Comparison of ENCODE assay signal across 26 mouse cellular contexts in the genomic region with DNA sequence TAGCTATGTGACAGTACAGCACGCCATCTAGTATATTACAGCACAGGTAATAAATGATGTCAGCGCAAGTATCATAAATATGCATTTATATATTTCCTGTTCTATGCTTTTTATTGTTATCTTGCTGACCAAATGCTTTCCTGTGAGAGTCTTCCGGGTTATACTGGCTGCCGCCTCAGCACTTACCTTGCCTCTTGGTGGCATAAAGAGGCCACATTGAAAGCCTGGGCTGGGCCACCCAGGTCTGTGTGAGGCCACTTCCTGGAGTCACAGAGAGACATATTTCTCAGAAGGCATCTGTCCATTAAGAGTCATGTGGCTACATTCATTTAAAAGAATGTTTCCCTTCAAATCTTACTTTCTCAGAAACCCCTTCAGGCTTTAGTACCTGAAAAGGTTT.
DNase-seq lines count a peak whose midpoint lies in the region; ATAC-seq and TF ChIP-seq lines count a peak whose summit lies in the region.
"Had no signal": no experiment of that assay in that cellular context is flagged by ENCODE, and none has a peak within 500 bp of the region (broad histone marks: within the 10 kb centered on the region; RNA-seq: fewer than 3 reads in every experiment).

No protein-coding gene starts in this region.

- no peak overlapping the region for H3K27ac ChIP-seq in liver, embryonic 11.5 days (ENCODE audit: low read depth, low read length)
- peak overlapping the region; percentile 28; the same call in 1 of the 2 replicates for H3K27ac ChIP-seq in intestine, postnatal 0 days (ENCODE audit: low read depth, low read length)
- H3K27ac ChIP-seq: embryonic facial prominence, embryonic 13.5 days; embryonic facial prominence, embryonic 15.5 days; forebrain, embryonic 10.5 days; forebrain, embryonic 12.5 days had no signal

- no peak overlapping the region for H3K4me3 ChIP-seq in liver, embryonic 11.5 days (ENCODE audit: low read depth, low read length)
- no peak overlapping the region for H3K4me3 ChIP-seq in intestine, postnatal 0 days (ENCODE audit: low read depth, low read length)
- H3K4me3 ChIP-seq: embryonic facial prominence, embryonic 13.5 days; embryonic facial prominence, embryonic 15.5 days; erythroblast, embryonic 14.5 days; forebrain, embryonic 10.5 days; forebrain, embryonic 12.5 days had no signal

- H3K4me1 ChIP-seq in liver, embryonic 11.5 days (replicated peaks; ENCODE audit: control insufficient read depth, insufficient read depth, low read length): no peaks in the 10 kb centered on the region
- no peaks in the 10 kb centered on the region for H3K4me1 ChIP-seq in intestine, postnatal 0 days (replicated peaks; ENCODE audit: control insufficient read depth, insufficient read depth, low read length)
- H3K4me1 ChIP-seq: embryonic facial prominence, embryonic 13.5 days; embryonic facial prominence, embryonic 15.5 days; forebrain, embryonic 10.5 days; forebrain, embryonic 12.5 days had no signal

- no peaks in the 10 kb centered on the region for H3K36me3 ChIP-seq in liver, embryonic 11.5 days (ENCODE audit: control insufficient read depth, insufficient read depth, low read length)
- no peaks in the 10 kb centered on the region for H3K36me3 ChIP-seq in intestine, postnatal 0 days (ENCODE audit: control insufficient read depth, insufficient read depth)
- H3K36me3 ChIP-seq: embryonic facial prominence, embryonic 13.5 days; embryonic facial prominence, embryonic 15.5 days; forebrain, embryonic 10.5 days; forebrain, embryonic 12.5 days; G1E had no signal

- no peak for ATAC-seq in liver, embryonic 11.5 days (replicated peaks; ENCODE audit: low FRiP score)
- peak; percentile 100 for ATAC-seq in intestine, postnatal 0 days
- ATAC-seq: activated CD4-positive, CD25-positive, alpha-beta regulatory T cell, adult 4 months; CD4-positive, CD25-positive, alpha-beta regulatory T cell, adult 4 months; forebrain, embryonic 14.5 days; forebrain, embryonic 16.5 days; Patski had no signal

- no peak overlapping the region for H3K4me2 ChIP-seq in liver, embryonic 11.5 days
- H3K4me2 ChIP-seq in intestine, postnatal 0 days (replicated peaks; ENCODE audit: low read depth): no peak overlapping the region
- H3K4me2 ChIP-seq: embryonic facial prominence, embryonic 13.5 days; embryonic facial prominence, embryonic 15.5 days; forebrain, embryonic 12.5 days had no signal

- no peak for TF ChIP-seq CTCF in intestine, postnatal 0 days (IDR thresholded peaks at IDR 0.05; ENCODE audit: low read depth)

- 82% methylated on average over 4 of the region's 4 CpGs for WGBS in liver, embryonic 11.5 days
- 50% methylated on average over 4 of the region's 4 CpGs for whole genome bisulfite sequencing in intestine, postnatal 0 days

- no peaks in the 10 kb centered on the region for H3K9me3 ChIP-seq in liver, embryonic 11.5 days (ENCODE audit: control insufficient read depth, low read length)
- H3K9me3 ChIP-seq in intestine, postnatal 0 days (ENCODE audit: control insufficient read depth): no peaks in the 10 kb centered on the region
- H3K9me3 ChIP-seq: embryonic facial prominence, embryonic 13.5 days; embryonic facial prominence, embryonic 15.5 days; forebrain, embryonic 10.5 days; forebrain, embryonic 12.5 days; G1E had no signal

- no peaks in the 10 kb centered on the region for H3K27me3 ChIP-seq in liver, embryonic 11.5 days (replicated peaks; ENCODE audit: control insufficient read depth, insufficient read depth, low read length)
- H3K27me3 ChIP-seq in intestine, postnatal 0 days (replicated peaks; ENCODE audit: control insufficient read depth, insufficient read depth, low read length): no peaks in the 10 kb centered on the region
- H3K27me3 ChIP-seq: embryonic facial prominence, embryonic 13.5 days; embryonic facial prominence, embryonic 15.5 days; forebrain, embryonic 12.5 days had no signal

- H3K9ac ChIP-seq in liver, embryonic 11.5 days (ENCODE audit: low read depth, low read length): no peak overlapping the region
- H3K9ac ChIP-seq in intestine, postnatal 0 days (ENCODE audit: low read depth, low read length): no peak overlapping the region
- H3K9ac ChIP-seq: embryonic facial prominence, embryonic 13.5 days; embryonic facial prominence, embryonic 15.5 days; forebrain, embryonic 12.5 days had no signal

- peak; percentile 1 to 2 for DNase-seq in cerebellum, postnatal 25 days
- no peak for DNase-seq in cerebellum, postnatal 10 days
- peak; percentile 5 for DNase-seq in liver, embryonic 11.5 days (ENCODE audit: low spot score)
- DNase-seq in liver: no peak
- DNase-seq in kidney, adult 11 months: no peak
- DNase-seq in thymus, postnatal 10 days (ENCODE audit: low spot score in 2 of 2): no peak
- DNase-seq: adrenal gland, adult 8-10 months; adrenal gland, postnatal 14 days; adrenal gland, postnatal 36 days; B cell, adult 2 months; cerebellum, adult 11-12 months; cerebellum, adult 2 months; cerebellum, adult 9-10 months; cerebellum, postnatal 14 days had no signal

Comparison
In these comparisons a context has a peak if more than half of its experiments do, and no peak if none do; other contexts are left out.
1. DNase-seq: peak in cerebellum, postnatal 25 days (2 of 2) and liver, embryonic 11.5 days (single experiment); none in cerebellum, postnatal 10 days (0 of 2), liver (single experiment), kidney, adult 11 months (single experiment) and thymus, postnatal 10 days (0 of 2).